Mouse (Mus musculus): ENCODE measurements at regions not wholly inside any gene's neighbourhood (a gene's known extent, or its start where the extent isn't known, plus 50 kb on each side); places are given as distances from the start of the nearest gene placed in this dataset.

DNA sequence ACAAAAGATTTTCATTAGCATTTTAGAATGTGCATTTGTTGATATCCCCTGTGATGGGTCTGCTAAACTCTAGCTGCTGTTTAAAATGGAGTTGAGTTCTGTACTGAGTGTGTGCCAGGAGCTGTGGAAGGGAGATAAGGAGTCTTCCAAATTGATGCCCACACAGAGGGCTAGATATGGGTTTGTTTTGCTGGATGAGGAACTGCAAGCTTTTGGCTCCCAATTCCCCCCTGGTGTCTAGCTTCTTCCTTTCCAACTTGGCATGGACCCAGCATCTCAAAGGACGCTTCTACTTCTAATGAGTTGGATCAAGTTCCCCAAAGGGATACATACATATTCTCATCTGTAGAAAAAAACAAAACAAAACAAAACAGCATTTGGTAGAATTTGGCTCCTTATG lies 577.0 kb upstream of the Large1 start:
- DNase-seq (ENCODE audit: low spot score in 2 of 2): peak in 1 of 2 experiments; percentile 40

- no peak for DNase-seq (ENCODE audit: low spot score in 2 of 2)
Measured at GRCm38 (mm10) chr8:73925515-73926241, 572.3 kb upstream of the Large1 start.

DNA sequence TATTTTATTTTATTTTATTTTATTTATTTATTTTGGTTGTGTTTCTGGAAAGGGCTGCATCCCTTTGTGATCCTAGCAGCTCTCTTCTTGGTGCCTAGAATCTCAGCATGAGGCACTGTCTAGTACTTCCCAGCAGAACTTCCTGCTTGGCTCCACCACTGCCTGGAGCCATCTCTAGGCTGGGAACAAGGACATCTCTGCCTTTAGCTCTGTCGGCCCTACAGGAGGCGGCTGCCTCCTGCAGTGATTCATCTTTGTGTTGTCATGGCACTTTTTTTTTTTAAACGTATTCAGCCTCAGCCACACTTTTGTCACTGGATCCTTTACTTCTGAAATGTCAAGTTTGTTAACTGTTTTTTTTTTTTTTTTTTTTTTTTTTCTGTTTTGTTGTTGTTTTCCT lies 569.8 kb upstream of the Large1 start:
- peak in 1 of 2 experiments; percentile 24 for DNase-seq (ENCODE audit: low spot score in 2 of 2)

DNA sequence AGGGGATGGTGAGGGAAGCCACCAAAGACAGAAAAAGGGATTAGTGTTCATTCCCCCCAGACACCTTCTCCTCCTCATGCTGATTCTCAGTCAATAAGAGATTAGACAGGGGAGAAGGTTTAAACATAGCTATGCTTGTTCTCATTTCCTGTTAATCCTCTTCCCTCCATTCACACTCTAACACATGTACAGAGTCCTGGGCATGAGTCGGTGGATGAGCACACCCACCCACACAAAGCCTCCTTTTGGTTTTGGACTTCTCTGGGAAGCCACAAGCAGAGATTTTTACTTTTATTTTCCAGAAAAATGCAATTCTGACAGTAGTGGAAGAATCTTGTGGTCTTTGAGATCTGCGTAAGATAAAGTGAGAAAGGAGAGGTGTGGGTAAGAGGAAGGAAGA lies 567.8 kb upstream of the Large1 start:
- no peak for DNase-seq (ENCODE audit: low spot score in 2 of 2)

- DNase-seq (ENCODE audit: low spot score in 2 of 2): no peak
Measured at GRCm38 (mm10) chr8:73920564-73920963, 567.2 kb upstream of the Large1 start.

GRCm38 (mm10) chr8:73905071-73905470 lies 551.7 kb upstream of the Large1 start:
- no peak for DNase-seq (ENCODE audit: low spot score in 2 of 2)

DNA sequence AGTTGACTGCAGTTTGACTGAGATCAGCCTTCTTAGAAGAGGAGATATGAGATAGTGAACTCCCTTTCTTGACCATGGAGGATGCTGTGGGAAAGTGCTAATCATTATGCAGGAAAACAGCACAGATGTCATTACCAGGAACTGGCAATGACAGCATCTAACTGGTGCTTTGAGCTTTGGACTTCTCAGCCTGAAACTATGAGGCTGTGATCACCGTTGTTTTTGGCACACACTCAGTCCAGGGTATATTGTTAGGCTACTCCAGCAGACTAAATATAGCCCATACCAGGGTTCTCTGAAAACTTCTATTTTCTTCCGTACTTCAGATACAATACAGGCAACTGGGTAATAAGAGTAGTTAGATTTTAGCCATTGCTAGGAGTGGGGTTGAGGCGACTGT lies 550.5 kb upstream of the Large1 start:
- no peak for DNase-seq (ENCODE audit: low spot score in 2 of 2)

DNA sequence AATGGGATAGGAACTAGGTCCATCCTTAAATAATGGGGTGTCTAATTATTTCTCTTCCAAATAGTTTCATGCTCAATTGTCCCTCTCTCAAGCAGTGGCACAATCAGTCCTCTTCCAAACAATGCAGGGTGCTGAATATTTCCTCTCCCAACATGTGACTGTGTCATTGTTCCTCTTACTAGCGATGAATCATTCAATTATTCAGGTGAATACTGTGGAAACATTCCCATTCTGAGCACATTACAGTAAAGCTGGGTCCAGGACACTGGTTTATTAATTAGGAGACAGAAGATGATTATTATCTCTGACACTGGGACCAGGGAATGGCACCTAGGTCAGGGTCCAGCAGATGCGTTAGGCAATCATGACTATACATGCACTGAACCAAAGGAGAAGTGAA lies 532.6 kb upstream of the Large1 start:
- no peak for DNase-seq (ENCODE audit: low spot score in 2 of 2)

GRCm38 (mm10) chr8:73881606-73882005 lies 528.3 kb upstream of the Large1 start:
- DNase-seq (ENCODE audit: low spot score in 2 of 2): no peak
